Mouse (Mus musculus) small intestine, adult 2 months (tissue): ENCODE measurements at regions not wholly inside any gene's neighbourhood (a gene's known extent, or its start where the extent isn't known, plus 50 kb on each side); places are given as distances from the start of the nearest gene placed in this dataset.

Source experiments
- CTCF ChIP-seq: fragments of 200-500 bp; IDR thresholded peaks from 2 replicates; pipeline ENCODE4 v1.5.1; 2012; ENCODE audit warnings: low read depth, mild to moderate bottlenecking, control low read depth, inconsistent platforms, low read length, moderate library complexity, mixed read lengths; ENCODE audit not compliant: insufficient replicate concordance, insufficient read length; ENCODE audit errors: extremely low read depth
- POLR2A ChIP-seq: fragments of 200-500 bp; IDR thresholded peaks from 2 replicates; pipeline ENCODE4 v1.6.1; 2012; ENCODE audit warnings: low read depth, mild to moderate bottlenecking, control low read depth, inconsistent platforms, low read length, moderate library complexity

GRCm38 (mm10) chr12:39927902-39928301 is 109.9 kb downstream of the Arl4a start:
- TF ChIP-seq CTCF (no peak), POLR2A (no peak)
